Mouse (Mus musculus) kidney, postnatal 10 days (tissue): ENCODE measurements around the gene Fancd2.

Source experiments
- DNase-seq: peaks from one replicate; pipeline ENCODE4 v3.0.0; 2021; ENCODE audit warnings: mixed read lengths

The Fancd2 gene

GRCm38 (mm10) chr6:113530932-113531839 is at the start of gene Fancd2, which contains the start of gene Emc3:
Gene Fancd2, plus strand, starts transcription at chr6:113531682.
Gene Emc3, minus strand, starts transcription at chr6:113531652.
- peak; percentile 95 for DNase-seq

GRCm38 (mm10) chr6:113482477-113483099 is 48.9 kb upstream of the Fancd2 start:
- DNase-seq: peak; percentile 58

- DNase-seq: peak; percentile 96
Measured at GRCm38 (mm10) chr6:113483100-113483615, 48.3 kb upstream of the Fancd2 start, which contains the start of gene Creld1. Gene Creld1, plus strand, starts transcription at chr6:113483297.

GRCm38 (mm10) chr6:113483729-113484128 is 47.8 kb upstream of the Fancd2 start:
- DNase-seq: peak; percentile 43

GRCm38 (mm10) chr6:113487125-113487576 is 44.3 kb upstream of the Fancd2 start:
- DNase-seq: no peak

- DNase-seq: no peak
Measured at GRCm38 (mm10) chr6:113489410-113489809, 42.1 kb upstream of the Fancd2 start.

- DNase-seq: no peak
Measured at GRCm38 (mm10) chr6:113492101-113492864, 39.2 kb upstream of the Fancd2 start.

- peak; percentile 89 for DNase-seq
Measured at GRCm38 (mm10) chr6:113494258-113494788, 37.2 kb upstream of the Fancd2 start.

- DNase-seq: peak; percentile 20
Measured at GRCm38 (mm10) chr6:113495071-113495675, 36.3 kb upstream of the Fancd2 start.

- DNase-seq: no peak
Measured at GRCm38 (mm10) chr6:113499346-113499745, 32.1 kb upstream of the Fancd2 start.

GRCm38 (mm10) chr6:113501388-113502084 is 29.9 kb upstream of the Fancd2 start, which contains the start of gene Prrt3:
Gene Prrt3, minus strand, starts transcription at chr6:113501931.
- DNase-seq: peak; percentile 26

GRCm38 (mm10) chr6:113502801-113503200 is 28.7 kb upstream of the Fancd2 start:
- no peak for DNase-seq

GRCm38 (mm10) chr6:113505689-113506088 is 25.8 kb upstream of the Fancd2 start:
- no peak for DNase-seq

GRCm38 (mm10) chr6:113507130-113507529 is 24.4 kb upstream of the Fancd2 start:
- DNase-seq: no peak

GRCm38 (mm10) chr6:113508272-113508946 is 23.1 kb upstream of the Fancd2 start:
- no peak for DNase-seq

- DNase-seq: no peak
Measured at GRCm38 (mm10) chr6:113508947-113509280, 22.6 kb upstream of the Fancd2 start.

- no peak for DNase-seq
Measured at GRCm38 (mm10) chr6:113513944-113514343, 17.5 kb upstream of the Fancd2 start.

- no peak for DNase-seq
Measured at GRCm38 (mm10) chr6:113514600-113514999, 16.9 kb upstream of the Fancd2 start.

- DNase-seq: no peak
Measured at GRCm38 (mm10) chr6:113517434-113518080, 13.9 kb upstream of the Fancd2 start.

- no peak for DNase-seq
Measured at GRCm38 (mm10) chr6:113522310-113522709, 9.2 kb upstream of the Fancd2 start.
